Mouse (Mus musculus): ENCODE results near the gene Jph3.

The Jph3 gene

GRCm38 (mm10) chr8:121729323-121729722 is at the start of gene Jph3:
Gene Jph3, plus strand, starts transcription at chr8:121729623.
- DNase-seq (ENCODE audit: extremely low spot score, low read depth, low spot score), result no peak

GRCm38 (mm10) chr8:121680896-121681295 is 48.5 kb upstream of the Jph3 start:
- no peak for DNase-seq (ENCODE audit: extremely low spot score, low read depth, low spot score)

GRCm38 (mm10) chr8:121681457-121681856 is 48.0 kb upstream of the Jph3 start:
- DNase-seq (ENCODE audit: extremely low spot score, low read depth, low spot score), result no peak

GRCm38 (mm10) chr8:121683083-121683832 is 46.2 kb upstream of the Jph3 start:
- DNase-seq (ENCODE audit: extremely low spot score, low read depth, low spot score), result no peak

- DNase-seq (ENCODE audit: extremely low spot score, low read depth, low spot score), result no peak
These were observed 44.0 kb upstream of the Jph3 start for GRCm38 (mm10) chr8:121685419-121685818.

GRCm38 (mm10) chr8:121687455-121688161 is 41.8 kb upstream of the Jph3 start:
- DNase-seq (ENCODE audit: extremely low spot score, low read depth, low spot score), result no peak

- no peak for DNase-seq (ENCODE audit: extremely low spot score, low read depth, low spot score)
These were observed 40.9 kb upstream of the Jph3 start for GRCm38 (mm10) chr8:121688496-121688895.

- DNase-seq (ENCODE audit: extremely low spot score, low read depth, low spot score), result no peak
These were observed 35.0 kb upstream of the Jph3 start for GRCm38 (mm10) chr8:121694453-121694852.

GRCm38 (mm10) chr8:121695585-121696184 is 33.7 kb upstream of the Jph3 start:
- DNase-seq (ENCODE audit: extremely low spot score, low read depth, low spot score), result no peak

GRCm38 (mm10) chr8:121697735-121698614 is 31.4 kb upstream of the Jph3 start:
- no peak for DNase-seq (ENCODE audit: extremely low spot score, low read depth, low spot score)

- no peak for DNase-seq (ENCODE audit: extremely low spot score, low read depth, low spot score)
These were observed 30.8 kb upstream of the Jph3 start for GRCm38 (mm10) chr8:121698615-121699101.

GRCm38 (mm10) chr8:121699936-121700335 is 29.5 kb upstream of the Jph3 start:
- DNase-seq (ENCODE audit: extremely low spot score, low read depth, low spot score), result no peak

GRCm38 (mm10) chr8:121705174-121705573 is 24.2 kb upstream of the Jph3 start:
- no peak for DNase-seq (ENCODE audit: extremely low spot score, low read depth, low spot score)

- no peak for DNase-seq (ENCODE audit: extremely low spot score, low read depth, low spot score)
These were observed 22.5 kb upstream of the Jph3 start for GRCm38 (mm10) chr8:121706956-121707355.

- DNase-seq (ENCODE audit: extremely low spot score, low read depth, low spot score), result no peak
These were observed 21.0 kb upstream of the Jph3 start for GRCm38 (mm10) chr8:121708406-121708805.

GRCm38 (mm10) chr8:121717502-121717901 is 11.9 kb upstream of the Jph3 start:
- no peak for DNase-seq (ENCODE audit: extremely low spot score, low read depth, low spot score)

- DNase-seq (ENCODE audit: extremely low spot score, low read depth, low spot score), result peak; percentile 53
These were observed 11.4 kb upstream of the Jph3 start for GRCm38 (mm10) chr8:121717982-121718425.

GRCm38 (mm10) chr8:121718925-121719324 is 10.5 kb upstream of the Jph3 start:
- DNase-seq (ENCODE audit: extremely low spot score, low read depth, low spot score), result no peak

GRCm38 (mm10) chr8:121721072-121721471 is 8.4 kb upstream of the Jph3 start:
- no peak for DNase-seq (ENCODE audit: extremely low spot score, low read depth, low spot score)

- DNase-seq (ENCODE audit: extremely low spot score, low read depth, low spot score), result no peak
These were observed 5.6 kb upstream of the Jph3 start for GRCm38 (mm10) chr8:121723846-121724245.

GRCm38 (mm10) chr8:121727164-121727563 is 2.3 kb upstream of the Jph3 start:
- DNase-seq (ENCODE audit: extremely low spot score, low read depth, low spot score), result no peak
